Mouse (Mus musculus) 3134 (cell line): Measurements from ENCODE around the gene Dgkg.

ENCODE experiments used
- DNase-seq: peaks from one replicate; pipeline ENCODE4 v3.0.0-alpha.2; 2011; ENCODE audit warnings: low spot score; ENCODE audit not compliant: insufficient read length; ENCODE audit errors: extremely low read depth

Gene Dgkg

DNA sequence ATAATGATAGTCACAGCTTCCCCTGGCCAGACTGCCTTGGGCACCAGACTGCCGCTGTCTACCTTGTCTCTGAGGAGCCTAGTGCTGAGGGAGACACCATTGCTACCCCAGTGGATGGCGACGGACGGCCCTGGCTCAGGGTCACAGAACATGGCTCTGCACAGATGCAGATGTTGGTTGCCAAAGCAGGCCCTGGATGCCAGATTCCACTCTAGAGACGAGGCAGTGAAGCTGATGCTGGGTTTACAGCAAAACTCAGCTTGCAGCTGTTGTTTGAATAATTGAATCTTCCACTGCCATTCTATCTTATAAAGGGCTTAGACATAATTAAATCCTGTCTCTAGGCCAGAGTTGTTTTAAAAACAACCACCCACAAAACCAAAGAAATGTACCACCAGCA lies 153.0 kb downstream of the Dgkg start:
- no peak for DNase-seq

DNA sequence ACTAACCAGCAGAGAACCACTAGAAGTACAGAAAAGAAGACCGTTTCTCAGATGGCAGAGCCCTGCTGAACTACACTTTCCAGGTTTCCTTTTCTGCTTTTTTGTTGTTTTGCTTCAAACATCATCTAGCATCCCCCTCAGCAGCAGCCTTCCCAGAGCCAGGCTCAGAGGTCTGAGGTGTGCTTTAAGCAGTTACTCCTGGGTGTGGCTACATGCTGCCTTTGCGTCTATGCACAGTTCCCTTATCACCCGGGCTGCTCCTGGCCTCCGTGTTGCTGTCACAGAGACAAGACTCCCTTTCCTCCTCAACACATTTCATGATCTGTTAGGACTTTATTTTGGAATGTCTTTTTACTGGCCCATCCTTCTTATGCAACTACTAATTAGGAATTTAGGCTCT lies 153.6 kb downstream of the Dgkg start:
- DNase-seq: no peak

DNA sequence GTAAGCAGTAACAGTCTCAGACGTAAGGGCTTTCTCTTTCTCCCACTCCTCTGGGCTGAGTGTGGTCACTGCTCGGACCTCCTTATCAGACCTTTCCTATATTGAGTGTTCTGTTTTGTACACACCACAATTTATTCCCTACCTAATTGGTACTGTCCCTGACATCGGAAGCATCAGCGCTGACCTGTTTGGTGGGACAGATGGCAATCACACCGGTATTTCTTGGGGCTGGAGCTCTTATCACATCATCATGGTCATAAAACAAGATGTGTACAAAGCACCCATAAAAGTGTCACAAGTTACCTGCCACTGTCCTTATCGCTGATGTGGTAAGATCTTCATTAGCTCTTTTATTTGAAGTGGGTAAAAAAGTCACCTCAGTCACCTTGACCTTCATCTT lies 155.2 kb downstream of the Dgkg start:
- DNase-seq: no peak

DNA sequence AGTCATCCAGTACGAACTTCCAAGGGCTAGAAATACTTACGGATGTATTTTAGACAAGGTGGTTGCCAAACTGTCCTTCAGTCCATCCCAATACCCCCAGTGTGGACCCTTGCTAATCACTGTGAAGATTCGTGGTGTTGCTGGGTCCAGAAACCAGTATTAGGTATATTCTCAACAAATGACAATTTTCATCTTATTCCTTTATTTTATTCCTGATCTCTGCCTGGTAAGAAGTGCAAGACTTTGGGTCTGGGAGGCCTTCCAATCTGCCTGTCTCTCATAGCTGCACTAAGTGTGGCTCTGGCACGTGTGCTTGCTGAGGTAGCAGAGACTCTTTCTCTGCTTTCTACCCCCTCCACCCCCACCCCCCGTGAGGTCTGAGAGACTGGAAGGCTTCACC lies 156.5 kb downstream of the Dgkg start:
- DNase-seq: no peak

DNA sequence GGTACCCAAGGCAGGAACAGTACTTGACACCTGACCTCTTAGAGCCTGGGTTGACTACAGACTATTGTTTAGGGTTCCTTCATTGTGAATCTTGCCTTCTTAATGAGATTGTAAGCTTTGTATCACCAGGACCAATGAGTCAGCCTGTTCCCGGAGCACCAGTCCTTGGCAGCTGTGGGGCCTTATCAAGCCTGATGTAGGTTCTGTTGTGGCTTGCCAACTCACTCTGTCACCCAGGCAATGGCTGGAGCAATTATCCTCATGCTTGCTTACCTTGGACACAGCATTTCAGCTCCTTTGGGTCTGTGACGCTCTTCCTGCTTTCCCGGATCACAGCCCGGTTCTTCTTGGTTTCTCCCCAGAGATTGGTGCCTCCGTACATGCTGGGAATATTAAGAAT lies 157.1 kb downstream of the Dgkg start:
- no peak for DNase-seq

DNA sequence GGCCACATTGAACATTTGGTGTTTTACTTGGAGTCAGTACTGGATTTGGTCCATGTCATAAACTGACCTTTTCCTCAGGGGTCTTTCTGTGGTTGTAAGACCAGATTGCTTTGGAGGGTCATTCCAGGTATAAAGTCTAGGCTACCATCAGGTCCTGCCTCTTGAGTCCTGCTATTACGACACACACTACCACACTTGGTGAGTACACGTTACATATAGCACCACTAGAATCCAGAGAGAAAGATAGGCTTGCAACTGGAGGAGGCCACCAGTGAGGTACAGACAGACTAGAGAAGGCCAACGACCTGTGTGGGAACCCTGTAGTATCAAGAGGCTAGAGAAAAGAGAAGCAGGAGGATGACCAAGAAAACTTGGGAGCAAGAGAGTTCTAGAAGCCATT lies 157.6 kb downstream of the Dgkg start:
- no peak for DNase-seq

DNA sequence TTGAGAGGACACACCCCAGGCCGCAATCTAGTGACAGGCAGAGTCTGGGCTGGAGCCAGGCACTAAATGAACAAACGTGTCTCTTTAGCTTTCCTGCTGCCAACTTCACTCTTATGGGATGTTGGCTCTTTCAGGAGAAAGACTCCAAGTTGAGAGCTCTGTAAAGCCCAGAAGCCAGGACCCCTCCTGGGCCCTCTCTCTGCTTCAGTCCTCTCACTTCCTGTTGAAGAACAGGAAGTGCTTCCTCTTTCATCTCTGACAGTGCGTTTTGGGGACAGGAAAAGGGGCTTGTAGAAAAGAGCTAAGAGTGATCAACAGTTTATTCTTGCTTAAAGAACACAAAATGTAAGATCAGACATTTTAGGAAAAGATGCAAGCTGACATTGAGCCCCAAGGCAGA lies 159.0 kb downstream of the Dgkg start:
- DNase-seq: no peak

DNA sequence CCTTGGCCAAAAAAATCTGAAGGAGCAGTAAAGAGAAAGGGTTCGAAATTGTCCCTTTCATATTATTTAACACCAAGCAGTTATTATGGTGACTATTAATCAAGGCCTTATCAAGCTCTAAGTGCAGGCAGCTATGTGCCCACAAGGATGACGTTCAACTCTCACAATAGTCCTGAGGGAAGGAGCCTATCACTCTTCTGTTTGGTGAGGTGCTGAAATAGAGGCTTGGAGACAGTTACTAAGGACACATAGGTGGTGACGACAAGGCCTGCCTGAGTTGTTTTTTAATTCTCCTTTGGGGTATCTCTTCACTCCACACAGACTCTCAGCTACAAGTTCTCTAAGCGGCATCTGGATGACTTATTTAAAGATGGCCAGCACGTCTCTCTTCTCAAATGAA lies 161.8 kb downstream of the Dgkg start:
- DNase-seq: no peak

DNA sequence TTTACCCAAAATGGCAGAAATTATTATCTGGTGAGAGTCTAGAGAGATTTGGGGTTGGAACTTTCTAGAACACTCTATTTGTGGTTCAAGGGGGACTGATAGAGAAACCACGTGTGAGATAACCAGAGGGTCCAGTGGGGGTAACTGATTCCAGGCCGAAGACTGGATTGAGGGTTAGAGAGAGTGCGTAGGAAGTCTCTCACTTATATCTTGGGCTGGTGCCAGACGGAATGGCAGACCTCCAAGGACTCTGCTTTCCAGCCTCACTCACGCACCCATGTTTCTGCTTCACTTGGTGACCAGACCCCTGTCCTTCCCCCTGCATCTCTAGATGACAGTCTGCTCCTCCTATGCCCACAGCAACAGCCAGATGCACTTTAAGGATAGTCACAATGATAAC lies 162.2 kb downstream of the Dgkg start:
- DNase-seq: no peak

DNA sequence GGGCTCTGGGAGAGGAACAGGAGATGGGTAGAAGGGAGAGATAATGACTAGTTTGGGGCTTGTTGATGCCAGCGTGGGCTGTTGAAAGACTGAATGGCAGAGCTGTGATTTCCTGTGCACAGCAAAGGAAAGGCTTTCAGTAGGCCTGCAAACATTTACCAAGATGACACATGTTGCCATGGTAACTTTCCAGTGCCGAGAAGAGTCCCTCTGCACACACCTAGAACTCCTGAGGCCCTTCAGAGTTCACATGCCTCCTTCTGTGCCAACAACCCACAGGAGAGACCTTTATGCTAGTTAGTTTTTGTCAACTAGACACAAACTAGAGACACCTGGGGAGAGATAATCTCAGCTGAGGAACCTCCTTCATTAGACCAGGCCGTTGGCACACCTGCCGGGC lies 163.6 kb downstream of the Dgkg start:
- no peak for DNase-seq

DNA sequence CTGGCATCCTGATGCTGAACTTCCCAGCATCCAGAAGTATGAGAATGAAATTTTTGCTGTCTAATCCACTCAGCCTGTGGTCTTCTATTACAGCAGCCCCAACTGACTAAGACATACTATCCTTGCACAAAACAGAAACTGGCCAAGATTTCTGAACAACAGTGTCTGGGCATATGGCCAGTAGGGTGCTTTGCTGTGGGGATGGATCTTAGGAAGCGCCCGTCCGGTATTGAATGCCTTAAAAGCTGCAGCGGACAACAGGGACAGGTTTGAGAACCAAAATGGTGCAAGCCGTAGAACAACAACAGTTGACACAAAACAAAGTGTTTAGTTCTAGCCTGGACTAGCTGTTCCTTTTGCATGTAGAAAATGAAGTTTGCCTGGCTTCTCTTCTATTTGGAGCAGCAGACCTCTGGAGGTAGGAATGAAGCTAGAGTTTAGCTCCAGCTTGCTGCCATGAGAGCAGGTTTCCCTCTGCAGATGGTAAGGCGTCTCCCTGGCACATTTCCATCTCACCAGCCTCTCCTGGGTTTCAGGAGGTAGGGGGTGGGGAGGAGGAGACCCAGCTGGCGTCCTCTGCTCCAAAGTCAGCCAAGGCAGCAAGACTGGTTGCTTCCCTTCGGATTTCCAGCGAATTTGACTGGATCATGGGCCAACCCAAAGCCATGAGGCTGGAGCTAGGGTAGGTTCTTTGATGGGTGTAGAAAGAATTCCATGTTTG lies 165.4 kb downstream of the Dgkg start:
- DNase-seq: no peak

DNA sequence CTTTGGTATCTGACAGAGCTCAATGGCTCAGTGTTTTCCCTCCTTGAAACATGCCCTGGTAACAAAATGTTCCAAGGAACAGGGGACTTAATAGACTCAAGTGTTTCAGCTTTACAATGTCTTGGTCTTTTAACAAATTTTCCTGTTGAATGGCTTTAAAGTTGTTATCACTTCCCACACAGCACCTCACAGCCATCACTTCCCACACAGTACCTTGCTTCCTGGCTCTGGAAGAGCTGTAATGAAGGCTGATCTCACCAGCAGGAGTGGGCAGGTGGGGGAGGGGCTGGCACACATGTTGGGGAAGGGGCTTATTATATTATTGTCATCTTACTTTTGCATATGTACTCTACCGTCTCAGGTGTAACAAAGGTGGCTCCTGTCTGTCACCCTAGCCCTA lies 173.1 kb downstream of the Dgkg start:
- DNase-seq: no peak

DNA sequence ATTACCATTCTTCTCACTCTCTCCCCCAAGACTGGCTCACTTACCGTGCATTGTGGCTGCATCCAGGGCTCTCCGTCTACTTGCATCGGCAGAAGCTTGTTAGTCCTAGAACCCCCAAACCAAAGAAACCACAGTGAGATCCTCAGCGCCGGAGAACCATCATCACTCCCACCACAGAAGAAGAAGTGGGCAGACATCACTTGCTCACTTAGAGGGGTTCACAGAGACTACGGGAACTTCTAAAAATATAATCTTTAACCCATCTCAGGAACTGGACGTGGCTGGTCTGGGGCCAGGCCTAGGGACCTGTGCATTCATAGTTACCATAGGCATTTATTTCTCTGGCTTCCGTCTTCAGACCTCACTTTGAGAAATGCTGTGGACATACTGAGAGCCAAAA lies 177.7 kb downstream of the Dgkg start:
- no peak for DNase-seq

DNA sequence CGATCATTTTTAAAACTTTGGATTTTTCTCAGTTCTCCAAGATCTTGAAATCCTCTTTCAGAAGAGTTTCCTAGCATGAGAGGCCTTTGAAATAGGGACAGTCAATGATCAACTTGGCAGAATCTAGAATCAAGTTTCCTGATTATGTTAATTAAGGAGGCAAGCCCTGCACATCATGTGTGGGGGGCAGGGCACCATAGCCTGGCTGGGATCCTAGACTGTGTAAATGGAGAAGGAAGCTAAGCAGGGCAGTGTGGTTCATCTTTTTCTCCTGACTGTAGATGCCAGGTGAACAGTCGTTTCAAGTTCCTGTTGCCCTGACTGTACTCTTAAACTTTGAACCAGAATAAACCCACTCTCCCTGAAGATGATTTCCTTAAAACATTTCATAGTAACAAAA lies 185.3 kb downstream of the Dgkg start:
- no peak for DNase-seq

DNA sequence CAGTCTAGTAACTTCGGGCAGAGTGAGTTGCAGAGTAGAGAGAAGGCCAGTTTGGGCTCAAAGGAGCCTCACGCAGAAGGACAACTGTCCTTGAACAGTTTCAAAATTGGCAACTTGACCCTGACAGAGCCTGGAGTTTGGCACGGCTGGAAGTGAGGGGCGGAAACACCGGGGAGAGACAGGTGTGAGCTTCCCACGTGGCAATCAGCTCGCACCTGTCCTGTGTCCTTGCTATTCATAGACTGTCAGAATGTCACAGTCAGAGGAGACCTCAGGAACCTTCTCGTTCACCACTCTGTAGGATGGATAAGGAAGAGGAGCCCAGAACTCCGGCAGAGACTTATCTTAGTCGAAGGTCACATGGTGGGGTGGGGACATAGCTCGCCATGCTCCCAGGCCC lies 187.6 kb downstream of the Dgkg start:
- no peak for DNase-seq

DNA sequence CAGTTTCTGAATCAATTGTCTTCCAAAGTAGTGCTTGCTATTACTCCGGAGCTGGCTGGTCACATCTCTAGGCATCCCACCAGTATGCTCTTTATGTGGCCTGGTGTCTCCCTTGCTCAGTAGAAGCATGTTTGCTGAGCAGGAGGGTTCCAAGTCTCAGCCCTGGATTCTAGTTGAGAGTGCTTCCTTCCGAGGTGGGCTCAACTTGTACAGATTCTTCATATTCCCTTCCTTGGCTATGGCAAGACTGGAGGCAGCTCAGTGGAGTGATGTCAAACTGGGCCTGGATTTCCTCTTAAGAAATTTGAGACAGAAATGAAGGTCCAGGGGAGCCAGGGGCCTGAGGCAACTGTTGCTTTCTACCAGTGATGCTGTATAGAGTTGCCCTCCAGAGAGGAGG lies 189.9 kb downstream of the Dgkg start:
- DNase-seq: no peak

DNA sequence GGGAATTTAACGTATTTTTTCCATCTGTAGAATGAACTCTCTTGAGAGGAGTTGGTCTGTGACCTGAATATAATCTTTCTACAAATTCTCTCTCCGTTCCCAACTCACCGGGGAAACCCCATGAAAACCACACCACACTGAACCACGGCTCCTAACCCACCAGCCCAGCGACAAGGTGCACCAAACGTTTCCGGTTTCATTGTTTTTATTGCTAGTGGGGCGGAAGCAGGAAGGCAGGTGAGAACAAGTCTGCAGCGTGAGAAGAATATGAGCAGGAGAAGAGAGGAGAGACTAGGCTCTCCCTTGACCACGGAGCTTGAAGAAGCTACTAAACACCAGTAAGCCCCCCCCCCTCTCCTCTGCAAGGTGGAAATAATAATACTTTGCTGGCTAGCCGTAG lies 190.6 kb downstream of the Dgkg start:
- DNase-seq: no peak

DNA sequence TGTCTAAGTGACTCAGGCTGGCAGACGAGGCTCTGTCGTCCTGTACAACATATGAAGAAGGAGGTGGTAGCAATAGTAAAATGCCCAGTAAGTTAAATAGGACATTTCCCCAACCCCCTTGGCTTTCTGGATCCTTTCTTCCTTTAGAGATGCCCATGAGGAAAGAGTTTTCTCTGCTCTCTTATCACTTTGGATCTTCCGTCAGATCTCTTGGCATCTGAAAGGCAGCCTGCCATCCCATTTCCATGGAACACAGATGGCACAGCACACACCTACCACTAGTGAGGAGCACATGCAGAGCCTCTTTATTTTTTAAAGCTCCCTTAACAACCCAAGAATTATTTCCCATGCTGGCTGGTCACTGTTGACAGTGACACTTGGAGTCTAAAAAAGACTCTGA lies 194.8 kb downstream of the Dgkg start:
- DNase-seq: no peak

DNA sequence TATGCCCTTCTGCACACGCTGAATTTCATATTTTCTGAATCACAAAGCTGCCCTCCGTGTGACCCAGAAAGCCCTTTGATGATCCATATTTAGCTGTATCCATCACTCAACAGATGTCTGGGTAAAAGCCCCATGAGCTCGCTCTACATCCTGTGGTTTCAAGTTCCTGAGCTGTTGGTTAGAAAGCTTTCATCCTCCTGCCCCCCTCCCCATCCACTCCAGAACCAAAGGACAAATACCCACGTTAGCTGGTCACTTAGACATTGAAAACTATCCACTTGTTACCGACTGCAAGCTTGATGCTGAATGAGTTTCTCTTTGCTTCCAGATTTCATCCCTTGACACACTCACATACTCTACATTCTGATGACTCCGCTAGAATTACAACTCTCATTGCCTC lies 195.3 kb downstream of the Dgkg start:
- no peak for DNase-seq

DNA sequence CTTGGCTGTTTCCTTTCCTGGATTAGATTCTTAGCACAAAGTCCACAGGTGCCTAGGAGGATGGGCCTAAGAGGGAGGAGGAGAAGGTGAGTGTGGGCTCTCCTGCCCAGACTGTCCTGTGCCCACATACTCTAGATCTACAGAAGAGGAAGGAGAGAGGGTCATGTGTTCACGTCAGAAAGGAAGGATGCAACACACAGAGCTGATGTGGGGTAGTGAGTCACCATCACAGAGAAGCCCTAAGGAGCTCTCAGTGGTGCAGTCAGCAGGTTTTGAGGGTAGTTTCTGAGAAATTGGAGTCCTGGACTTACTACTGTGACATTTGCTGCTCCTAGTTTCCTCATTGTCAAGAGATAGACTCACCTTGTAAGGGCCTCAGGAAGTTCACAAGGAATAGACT lies 196.1 kb downstream of the Dgkg start:
- DNase-seq: no peak

DNA sequence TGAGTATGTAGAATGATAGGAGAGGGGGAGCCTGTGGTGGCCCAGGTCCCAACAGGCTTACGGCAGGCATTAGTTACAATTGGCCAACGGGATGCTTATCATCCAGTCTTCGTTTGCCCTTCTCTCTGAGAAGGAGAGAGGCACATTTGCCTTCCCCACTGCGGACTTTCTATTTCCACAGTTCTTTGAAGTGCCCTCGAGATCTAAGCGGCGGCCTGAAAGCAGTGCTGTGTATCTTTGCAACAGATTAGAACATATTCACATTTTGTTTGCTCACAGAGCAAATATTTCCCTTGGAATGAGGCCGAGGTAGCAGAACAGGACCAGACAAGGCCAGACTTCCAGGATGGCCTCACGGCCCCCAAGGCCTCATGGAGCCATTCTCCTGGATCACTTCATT lies 204.9 kb downstream of the Dgkg start:
- DNase-seq: no peak

DNA sequence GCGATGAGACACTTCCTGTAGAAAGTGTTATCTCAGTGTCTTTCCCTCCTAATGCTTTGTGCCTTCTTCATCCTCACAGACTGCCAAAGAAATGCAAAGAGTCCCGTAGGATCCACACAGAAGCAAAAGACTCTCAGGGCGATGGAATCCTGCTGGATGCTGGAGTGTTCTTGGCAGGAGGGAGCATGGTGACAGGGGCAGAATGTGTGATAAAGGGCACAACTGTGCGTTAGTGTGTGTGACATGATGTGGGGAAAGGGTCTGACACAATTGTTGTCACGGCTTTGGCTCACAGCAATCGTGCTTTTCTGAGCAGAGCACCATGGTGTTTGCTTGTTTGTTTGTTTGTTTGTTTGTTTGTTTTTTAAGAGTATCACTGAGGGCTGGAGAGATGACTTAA lies 208.9 kb downstream of the Dgkg start:
- DNase-seq: no peak

DNA sequence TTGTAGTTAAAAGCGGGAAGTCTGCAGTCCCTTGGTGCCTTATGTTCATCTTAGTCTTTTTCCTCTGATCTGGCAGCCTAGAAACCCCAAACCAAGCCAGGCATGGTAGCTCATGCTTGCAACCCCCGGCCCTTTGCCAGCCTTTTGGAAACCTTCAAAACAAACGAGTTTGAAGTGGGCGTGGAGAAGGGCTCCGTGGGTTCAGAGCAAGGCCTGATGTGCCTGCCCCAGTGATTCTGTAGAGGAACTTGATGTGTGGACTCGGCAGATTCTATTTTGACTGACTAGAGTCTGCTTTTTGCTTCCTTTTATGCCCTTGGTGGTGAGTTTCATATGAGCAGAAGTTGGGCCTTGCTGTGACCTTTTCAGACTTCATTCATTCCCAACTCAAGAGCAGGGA lies 212.2 kb downstream of the Dgkg start:
- no peak for DNase-seq
